ENCODE assay signal across 25 mouse cellular contexts in the genomic region with DNA sequence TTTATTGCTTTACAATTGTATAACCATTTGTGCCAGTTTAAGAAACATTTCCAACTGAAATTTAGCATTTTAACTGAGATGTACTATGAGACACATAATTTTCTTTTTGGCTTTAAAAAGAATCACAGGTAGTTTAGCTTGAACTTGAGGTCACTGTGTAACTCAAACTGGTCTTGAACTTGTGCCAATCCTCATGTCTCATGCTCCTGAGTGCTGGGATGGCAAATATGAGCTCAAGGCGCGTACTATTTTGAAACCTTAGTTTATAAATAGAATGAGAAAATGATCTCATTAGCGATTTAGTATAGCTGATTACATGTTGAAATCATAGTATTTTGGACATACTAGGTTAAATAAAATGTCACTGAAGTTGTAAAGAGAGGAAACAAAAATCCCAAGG.
DNase-seq lines count a peak whose midpoint lies in the region; ATAC-seq and TF ChIP-seq lines count a peak whose summit lies in the region.
"Had no signal": no experiment of that assay in that cellular context is flagged by ENCODE, and none has a peak within 500 bp of the region (broad histone marks: within the 10 kb centered on the region; RNA-seq: fewer than 3 reads in every experiment).

No protein-coding gene starts in this region.

- no peak for TF ChIP-seq CTCF in kidney, adult 2 months (conservative IDR thresholded peaks at IDR 0.05; ENCODE audit: insufficient read depth, insufficient read length, low read depth, low read length)
- TF ChIP-seq CTCF in lung, postnatal 0 days (IDR thresholded peaks at IDR 0.05), result no peak

- H3K27me3 ChIP-seq in kidney, adult 2 months (replicated peaks; ENCODE audit: control insufficient read depth, insufficient read depth, low read length), result no peaks in the 10 kb centered on the region
- H3K27me3 ChIP-seq in lung, postnatal 0 days (replicated peaks; ENCODE audit: insufficient read depth, low read length), result no peaks in the 10 kb centered on the region
- H3K27me3 ChIP-seq: embryonic facial prominence, embryonic 12.5 days; embryonic facial prominence, embryonic 15.5 days; heart, embryonic 12.5 days; heart, embryonic 15.5 days had no signal

- no peak overlapping the region for H3K27ac ChIP-seq in kidney, adult 2 months (ENCODE audit: insufficient read depth, low read depth, low read length)
- no peak overlapping the region for H3K27ac ChIP-seq in lung, postnatal 0 days (ENCODE audit: low read length)
- H3K27ac ChIP-seq: embryonic facial prominence, embryonic 12.5 days; embryonic facial prominence, embryonic 15.5 days; heart, embryonic 15.5 days; hindbrain, embryonic 10.5 days; hindbrain, embryonic 14.5 days; hindbrain, postnatal 0 days had no signal

- no peak for ATAC-seq in lung, postnatal 0 days
- ATAC-seq: CD4-positive, CD25-positive, alpha-beta regulatory T cell, adult 4 months; forebrain, embryonic 14.5 days; hindbrain, postnatal 0 days had no signal

- peak; percentile 17 for DNase-seq in kidney, adult 2 months
- DNase-seq in kidney, postnatal 4 days, result no peak
- DNase-seq in lung, postnatal 0 days (ENCODE audit: low spot score), result peak; percentile 64
- no peak for DNase-seq in lung, postnatal 10 days
- DNase-seq in lung, postnatal 36 days, result peak; percentile 13
- DNase-seq in testis, postnatal 10 days (ENCODE audit: low spot score), result no peak
- DNase-seq: adrenal gland, adult 2 months; adrenal gland, postnatal 14 days; cerebellum, adult 11 months; cerebellum, adult 2 months; cerebellum, adult 9-11 months; cerebellum, postnatal 25 days; forebrain, postnatal 0 days; gastrocnemius, postnatal 10 days; heart, adult 18-20 months; heart, postnatal 36 days had no signal

- H3K4me2 ChIP-seq in lung, postnatal 0 days (replicated peaks; ENCODE audit: low read depth, low read length), result no peak overlapping the region
- H3K4me2 ChIP-seq: embryonic facial prominence, embryonic 12.5 days; embryonic facial prominence, embryonic 15.5 days; heart, embryonic 12.5 days; heart, embryonic 15.5 days; hindbrain, embryonic 14.5 days had no signal

- H3K36me3 ChIP-seq in kidney, adult 2 months (ENCODE audit: control insufficient read depth, insufficient read depth, low read length), result no peaks in the 10 kb centered on the region
- no peaks in the 10 kb centered on the region for H3K36me3 ChIP-seq in lung, postnatal 0 days (ENCODE audit: insufficient read depth, low read length)
- H3K36me3 ChIP-seq: embryonic facial prominence, embryonic 12.5 days; embryonic facial prominence, embryonic 15.5 days; heart, embryonic 12.5 days; heart, embryonic 15.5 days; hindbrain, embryonic 10.5 days had no signal

- TF ChIP-seq POLR2A in kidney, adult 2 months (IDR thresholded peaks at IDR 0.05; ENCODE audit: low read depth, low read length), result no peak

- H3K9ac ChIP-seq in lung, postnatal 0 days (replicated peaks; ENCODE audit: low read depth), result no peak overlapping the region
- H3K9ac ChIP-seq: embryonic facial prominence, embryonic 12.5 days; embryonic facial prominence, embryonic 15.5 days; forebrain, postnatal 0 days; heart, embryonic 12.5 days; heart, embryonic 15.5 days; hindbrain, embryonic 14.5 days had no signal

- H3K9me3 ChIP-seq in lung, postnatal 0 days (ENCODE audit: low read length), result no peaks in the 10 kb centered on the region
- H3K9me3 ChIP-seq: embryonic facial prominence, embryonic 12.5 days; embryonic facial prominence, embryonic 15.5 days; heart, embryonic 12.5 days; heart, embryonic 15.5 days; hindbrain, embryonic 10.5 days had no signal

- H3K4me3 ChIP-seq in kidney, adult 2 months (ENCODE audit: insufficient read depth, low read depth, low read length), result no peak overlapping the region
- no peak overlapping the region for H3K4me3 ChIP-seq in lung, postnatal 0 days (ENCODE audit: low read depth, low read length)
- H3K4me3 ChIP-seq: embryonic facial prominence, embryonic 12.5 days; embryonic facial prominence, embryonic 15.5 days; heart, embryonic 12.5 days; heart, embryonic 15.5 days; hindbrain, embryonic 10.5 days had no signal

- no peak for TF ChIP-seq EP300 in lung, postnatal 0 days (IDR thresholded peaks at IDR 0.05)

- 65% methylated on average over 3 of the region's 3 CpGs for WGBS in kidney, adult 2 months
- 48% methylated on average over 3 of the region's 3 CpGs for WGBS in lung, postnatal 0 days

- H3K4me1 ChIP-seq in kidney, adult 2 months (ENCODE audit: control insufficient read depth, insufficient read depth, low read length), result no peaks in the 10 kb centered on the region
- no peaks in the 10 kb centered on the region for H3K4me1 ChIP-seq in lung, postnatal 0 days (ENCODE audit: insufficient read depth, low read depth, low read length)
- H3K4me1 ChIP-seq: embryonic facial prominence, embryonic 12.5 days; embryonic facial prominence, embryonic 15.5 days; heart, embryonic 12.5 days; hindbrain, embryonic 10.5 days had no signal

Comparison
In these comparisons a context has a peak if more than half of its experiments do, and no peak if none do; other contexts are left out.
1. DNase-seq: peak in kidney, adult 2 months (single experiment), lung, postnatal 0 days (single experiment) and lung, postnatal 36 days (single experiment); none in kidney, postnatal 4 days (0 of 2), lung, postnatal 10 days (single experiment) and testis, postnatal 10 days (single experiment).